Mouse (Mus musculus): ENCODE results near the gene Fam228b. TPM values are rescaled to one million over a fixed set of nuclear protein-coding genes. Genes with fewer than 3 reads are reported as not detected.
"Not testable (repeated sequence)": the region's sequence is repeated elsewhere in the genome, so short reads cannot be mapped to it uniquely, and the experiment has no call there.

Gene Fam228b
- polyA plus RNA-seq, 1 experiment from 2014 or later: 2.6 TPM

DNA sequence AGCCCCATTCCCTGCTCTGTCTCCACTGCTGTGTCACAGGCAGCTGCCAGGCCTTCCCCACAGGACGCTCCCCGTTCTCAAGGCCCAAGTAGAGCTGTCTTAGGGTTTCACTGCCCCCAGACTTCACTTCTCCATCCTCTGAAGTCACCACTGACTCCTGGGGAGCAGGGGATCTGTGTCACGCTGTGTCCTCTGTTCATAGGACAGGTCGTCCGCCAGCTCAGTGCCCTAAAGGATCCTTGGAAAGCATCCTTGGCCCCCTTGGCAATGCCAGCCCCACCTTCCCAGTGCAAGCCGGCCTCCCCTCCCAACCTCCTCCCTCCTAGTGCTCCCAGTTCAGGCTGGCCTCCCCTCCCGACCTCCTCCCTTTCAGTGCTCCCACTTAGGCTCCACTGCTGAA, 59.1 kb downstream of the Fam228b start:
- H3K27ac ChIP-seq (ENCODE audit: poor library complexity, severe bottlenecking): no peak overlapping the region
- H3K27me3 ChIP-seq (replicated peaks): no peaks in the 10 kb centered on the region
- no peak overlapping the region for H3K4me2 ChIP-seq
- H3K4me1 ChIP-seq (replicated peaks): peaks cover 13% of the 10 kb centered on the region; the same call in 1 of the 2 replicates
- ATAC-seq (ENCODE audit: insufficient number of reproducible peaks, low FRiP score): no peak
- H3K4me3 ChIP-seq: no peak overlapping the region
- H3K9ac ChIP-seq: no peak overlapping the region
- WGBS: 86% methylated on average over 7 of the region's 7 CpGs
- no peaks in the 10 kb centered on the region for H3K9me3 ChIP-seq (replicated peaks)
- peaks cover 67% of the 10 kb centered on the region for H3K36me3 ChIP-seq

GRCm38 (mm10) chr12:4708881-4709604, 60.0 kb downstream of the Fam228b start:
- Histone ChIP-seq H3K4me2 (no peak overlapping the region), H3K4me1 (replicated peaks) (peaks cover 10% of the 10 kb centered on the region; the same call in 1 of the 2 replicates), H3K9ac (no peak overlapping the region), H3K9me3 (replicated peaks) (no peaks in the 10 kb centered on the region), H3K4me3 (no peak overlapping the region), H3K36me3 (peaks cover 65% of the 10 kb centered on the region), H3K27me3 (replicated peaks) (no peaks in the 10 kb centered on the region), H3K27ac (ENCODE audit: poor library complexity, severe bottlenecking) (no peak overlapping the region)
- 67% methylated on average over 8 of the region's 8 CpGs for WGBS
- ATAC-seq (ENCODE audit: insufficient number of reproducible peaks, low FRiP score): no peak; the same call in 1 of the 2 replicates

DNA sequence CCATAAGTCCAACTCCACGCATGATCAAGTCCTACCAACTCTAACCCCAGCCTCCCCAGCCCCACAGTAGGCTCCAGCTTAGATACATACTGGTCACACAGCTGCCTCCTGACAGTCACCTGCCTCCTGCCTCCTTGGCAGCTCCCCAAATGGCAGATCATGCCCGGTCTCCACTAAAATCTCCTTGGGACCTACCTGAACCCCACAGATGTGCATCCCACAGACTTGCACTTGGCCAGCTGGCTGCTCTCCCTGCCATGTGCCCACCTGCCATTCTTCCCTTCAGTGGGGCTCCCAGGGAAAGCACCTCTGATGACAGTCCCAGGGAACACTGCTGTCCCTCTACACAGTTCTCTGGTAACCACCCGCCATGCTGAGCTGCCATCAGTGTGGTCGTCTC, 60.8 kb downstream of the Fam228b start:
- H3K27ac ChIP-seq (ENCODE audit: poor library complexity, severe bottlenecking): no peak overlapping the region
- no peaks in the 10 kb centered on the region for H3K9me3 ChIP-seq (replicated peaks)
- H3K4me1 ChIP-seq (replicated peaks): 0 out of 2 replicates have a peak, but pooled peaks cover 8% of the 10 kb centered on the region
- no peak overlapping the region for H3K9ac ChIP-seq
- no peak overlapping the region for H3K4me3 ChIP-seq
- H3K4me2 ChIP-seq: no peak overlapping the region
- H3K27me3 ChIP-seq (replicated peaks): no peaks in the 10 kb centered on the region
- WGBS: 76% methylated on average over 4 of the region's 4 CpGs
- ATAC-seq (ENCODE audit: insufficient number of reproducible peaks, low FRiP score): no peak
- H3K36me3 ChIP-seq: peaks cover 62% of the 10 kb centered on the region

DNA sequence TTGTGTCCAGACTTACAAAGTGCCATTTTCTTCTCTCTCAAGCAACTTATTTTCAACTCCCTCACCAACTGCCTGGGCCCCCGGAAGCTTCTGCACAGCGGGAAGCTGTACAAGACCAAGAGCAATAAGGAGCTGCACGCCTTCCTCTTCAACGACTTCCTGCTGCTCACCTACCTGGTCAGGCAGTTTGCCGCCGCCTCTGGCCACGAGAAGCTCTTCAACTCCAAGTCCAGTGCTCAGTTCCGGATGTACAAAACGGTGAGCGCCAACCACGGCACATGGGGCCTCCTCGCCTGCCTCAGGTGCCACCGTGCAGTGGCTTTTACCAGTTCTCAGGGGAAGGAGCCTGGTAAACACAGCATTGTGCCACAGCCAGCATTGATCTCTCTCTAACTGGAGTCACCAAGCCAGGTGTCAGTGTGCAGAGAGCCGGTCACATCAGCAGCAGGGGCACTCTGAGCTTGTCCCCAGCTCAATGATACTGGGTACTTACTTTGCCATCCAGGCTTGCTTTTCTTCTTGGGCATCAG, 61.5 kb downstream of the Fam228b start:
- WGBS: 89% methylated on average over 14 of the region's 14 CpGs
- Histone ChIP-seq H3K4me2 (no peak overlapping the region), H3K9ac (no peak overlapping the region), H3K4me1 (replicated peaks) (0 out of 2 replicates have a peak, but pooled peaks cover 8% of the 10 kb centered on the region), H3K27me3 (replicated peaks) (no peaks in the 10 kb centered on the region), H3K4me3 (no peak overlapping the region), H3K9me3 (replicated peaks) (no peaks in the 10 kb centered on the region), H3K27ac (ENCODE audit: poor library complexity, severe bottlenecking) (no peak overlapping the region), H3K36me3 (peaks cover 57% of the 10 kb centered on the region)
- ATAC-seq (ENCODE audit: insufficient number of reproducible peaks, low FRiP score): no peak

GRCm38 (mm10) chr12:4706901-4707300, 62.2 kb downstream of the Fam228b start:
- 77% methylated on average over 10 of the region's 10 CpGs for WGBS
- H3K4me3 ChIP-seq: no peak overlapping the region
- no peaks in the 10 kb centered on the region for H3K9me3 ChIP-seq (replicated peaks)
- ATAC-seq (ENCODE audit: insufficient number of reproducible peaks, low FRiP score): no peak
- H3K27ac ChIP-seq (ENCODE audit: poor library complexity, severe bottlenecking): no peak overlapping the region
- 0 out of 2 replicates have a peak, but pooled peaks cover 8% of the 10 kb centered on the region for H3K4me1 ChIP-seq (replicated peaks)
- no peak overlapping the region for H3K9ac ChIP-seq
- H3K36me3 ChIP-seq: peaks cover 57% of the 10 kb centered on the region
- H3K4me2 ChIP-seq: no peak overlapping the region
- H3K27me3 ChIP-seq (replicated peaks): no peaks in the 10 kb centered on the region

- Histone ChIP-seq H3K36me3 (peaks cover 62% of the 10 kb centered on the region), H3K9me3 (replicated peaks) (no peaks in the 10 kb centered on the region), H3K27ac (ENCODE audit: poor library complexity, severe bottlenecking) (no peak overlapping the region), H3K27me3 (replicated peaks) (no peaks in the 10 kb centered on the region), H3K4me2 (no peak overlapping the region), H3K4me1 (replicated peaks) (0 out of 2 replicates have a peak, but pooled peaks cover 8% of the 10 kb centered on the region), H3K4me3 (no peak overlapping the region), H3K9ac (no peak overlapping the region)
- 85% methylated on average over 5 of the region's 5 CpGs for WGBS
- ATAC-seq (ENCODE audit: insufficient number of reproducible peaks, low FRiP score): no peak
Measured at GRCm38 (mm10) chr12:4706175-4706574, 62.9 kb downstream of the Fam228b start.

DNA sequence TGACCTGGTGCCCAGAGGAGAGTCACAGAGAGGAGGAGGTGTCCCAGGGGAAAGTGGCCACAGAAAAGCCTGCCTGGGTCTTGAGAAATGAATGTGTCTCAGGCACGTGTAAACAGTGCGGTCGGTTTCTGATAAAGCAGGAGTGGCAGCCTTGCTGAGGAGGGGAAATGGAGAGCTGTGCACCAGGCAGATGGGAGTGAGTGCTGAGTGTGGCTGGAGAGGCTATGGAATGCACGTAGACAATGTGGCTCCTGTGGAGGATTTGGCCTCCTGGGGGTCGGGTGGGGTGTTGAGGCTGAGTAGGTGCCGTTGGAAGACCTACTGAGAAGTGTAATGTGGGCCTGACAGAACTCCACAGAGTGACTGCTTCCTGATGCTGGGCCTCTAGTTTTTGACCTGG, 63.4 kb downstream of the Fam228b start:
- peaks cover 66% of the 10 kb centered on the region for H3K36me3 ChIP-seq
- not testable (repeated sequence) for H3K27me3 ChIP-seq (replicated peaks); H3K4me2 ChIP-seq; H3K27ac ChIP-seq (ENCODE audit: poor library complexity, severe bottlenecking); H3K9ac ChIP-seq; H3K4me3 ChIP-seq; H3K9me3 ChIP-seq (replicated peaks); H3K4me1 ChIP-seq (replicated peaks); ATAC-seq (ENCODE audit: insufficient number of reproducible peaks, low FRiP score)
- 35% methylated on average over 6 of the region's 6 CpGs for WGBS

- Histone ChIP-seq H3K27me3 (replicated peaks) (no peaks in the 10 kb centered on the region), H3K27ac (ENCODE audit: poor library complexity, severe bottlenecking) (no peak overlapping the region), H3K9ac (no peak overlapping the region), H3K9me3 (replicated peaks) (no peaks in the 10 kb centered on the region), H3K4me3 (no peak overlapping the region), H3K4me1 (replicated peaks) (peaks cover 8% of the 10 kb centered on the region), H3K36me3 (peaks cover 24% of the 10 kb centered on the region), H3K4me2 (no peak overlapping the region)
- ATAC-seq (ENCODE audit: insufficient number of reproducible peaks, low FRiP score): no peak
- 97% methylated on average over 1 of the region's 1 CpGs for WGBS
Measured at GRCm38 (mm10) chr12:4694534-4694933, 74.5 kb downstream of the Fam228b start.

DNA sequence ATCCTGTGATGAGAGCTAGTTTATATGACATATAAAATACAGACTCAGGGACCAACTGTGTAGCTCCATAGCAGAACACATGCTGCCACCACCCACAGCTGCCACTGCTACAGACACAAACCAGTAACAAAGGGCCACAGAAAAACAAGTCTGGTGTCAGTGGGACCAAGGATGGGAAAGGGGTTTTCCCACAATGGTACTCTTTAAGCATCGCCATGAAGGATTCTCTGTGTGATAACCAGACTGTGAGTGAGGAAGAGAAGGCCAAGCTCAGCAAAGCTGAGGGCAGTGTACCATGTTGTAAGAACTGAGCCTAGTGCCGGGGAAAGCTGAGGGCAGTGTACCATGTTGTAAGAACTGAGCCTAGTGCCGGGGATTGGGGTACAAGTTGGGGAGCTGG, 77.9 kb downstream of the Fam228b start:
- 91% methylated on average over 3 of the region's 3 CpGs for WGBS
- H3K9me3 ChIP-seq (replicated peaks): no peaks in the 10 kb centered on the region
- ATAC-seq (ENCODE audit: insufficient number of reproducible peaks, low FRiP score): no peak

More for the DNA sequence above, 77.9 kb downstream of the Fam228b start:
- no peak overlapping the region for H3K27ac ChIP-seq (ENCODE audit: poor library complexity, severe bottlenecking)
- no peak overlapping the region for H3K4me3 ChIP-seq
- no peak overlapping the region for H3K4me2 ChIP-seq
- H3K27me3 ChIP-seq (replicated peaks): no peaks in the 10 kb centered on the region
- peaks cover 15% of the 10 kb centered on the region for H3K36me3 ChIP-seq
- H3K9ac ChIP-seq: no peak overlapping the region
- peaks cover 8% of the 10 kb centered on the region for H3K4me1 ChIP-seq (replicated peaks)
